Mouse (Mus musculus) lung, embryonic 16.5 days (tissue): ENCODE data around the gene Kcnj4. TPM values are rescaled to one million over a fixed set of nuclear protein-coding genes. Genes with fewer than 3 reads are reported as not detected.
A peak's percentile ranks its signal among the peaks of the same experiment; 100 is the strongest.

Source experiments
- ATAC-seq: fragments of 200-750 bp; cut with Nextera tagmentation; 2 replicates; pipeline ENCODE4 v1.8.0; 2017; ENCODE audit warnings: low read depth, mild to moderate bottlenecking, moderate library complexity
- H3K27ac ChIP-seq: fragments of 300-500 bp; sonication (generic); 2 replicates; pipeline ENCODE4 v1.5.1; 2014; ENCODE audit warnings: mild to moderate bottlenecking, control low read depth, low read length
- H3K27me3 ChIP-seq: fragments of 300-500 bp; sonication (generic); 2 replicates; pipeline ENCODE4 v1.6.1; 2014; ENCODE audit warnings: low read depth, low read length, mixed read lengths; ENCODE audit not compliant: control insufficient read depth, insufficient read depth
- H3K36me3 ChIP-seq: fragments of 300-500 bp; sonication (generic); 2 replicates; pipeline ENCODE4 v1.6.1; 2014; ENCODE audit warnings: low read length; ENCODE audit not compliant: control insufficient read depth, insufficient read depth
- H3K4me1 ChIP-seq: fragments of 300-500 bp; sonication (generic); replicated peaks from 2 replicates; pipeline ENCODE4 v1.6.1; 2014; ENCODE audit warnings: low read length, mixed read lengths; ENCODE audit not compliant: control insufficient read depth, insufficient read depth
- H3K4me2 ChIP-seq: fragments of 300-500 bp; sonication (generic); 2 replicates; pipeline ENCODE4 v1.6.1; 2014; ENCODE audit warnings: low read depth, low read length, control low read depth
- H3K4me3 ChIP-seq: fragments of 300-500 bp; sonication (generic); 2 replicates; pipeline ENCODE4 v1.5.1; 2014; ENCODE audit warnings: mild to moderate bottlenecking, low read length, control low read depth
- H3K9ac ChIP-seq: fragments of 300-500 bp; sonication (generic); 2 replicates; pipeline ENCODE4 v1.6.1; 2014; ENCODE audit warnings: low read length, control low read depth
- H3K9me3 ChIP-seq: fragments of 300-500 bp; sonication (generic); 2 replicates; pipeline ENCODE4 v1.6.1; 2016; ENCODE audit warnings: low read length; ENCODE audit not compliant: control insufficient read depth
- whole genome bisulfite sequencing: fragments of 180-500 bp; shearing (Covaris S2); extraction: QIAGEN DNeasy Blood & Tissue Kit; methylation state at CpG from one replicate; pipeline ENCODE4 v1.1.7; 2014; 5-methylcytosine and 5-hydroxymethylcytosine counted together
- polyA plus RNA-seq: library from polyadenylated mRNA; unstranded; fragments of >200 nt; fragmentation: Nextera tagmentation; extraction: Ambion mirVana; gene quantifications from 2 replicates; pipeline ENCODE4 v1.2.1, GENCODE M21; 2015

The Kcnj4 gene
- polyA plus RNA-seq, 1 experiment from 2014 or later, result not detected

DNA sequence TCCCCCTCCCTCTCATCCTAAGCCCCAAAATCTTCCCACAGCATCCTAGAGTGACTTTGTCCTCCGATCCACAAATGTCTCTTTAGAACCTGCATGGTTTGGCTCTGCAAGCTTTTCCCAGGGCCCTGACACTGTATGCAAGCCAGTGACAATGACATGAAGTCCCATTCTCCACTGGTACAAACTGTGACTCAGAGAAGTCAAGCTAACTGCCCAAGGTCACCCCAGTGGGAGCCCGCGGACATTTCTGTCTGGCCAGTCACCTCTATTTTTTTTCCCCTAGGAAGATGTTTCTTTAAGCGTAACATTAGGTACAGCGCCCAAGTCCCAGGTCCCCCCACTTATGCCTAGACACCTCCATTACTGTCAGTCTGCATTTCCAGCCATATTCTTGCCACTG is 1.6 kb downstream of the Kcnj4 start:
- no peak overlapping the region for H3K4me2 ChIP-seq
- H3K36me3 ChIP-seq, result no peaks in the 10 kb centered on the region
- no peak overlapping the region for H3K4me3 ChIP-seq
- no peak overlapping the region for H3K27ac ChIP-seq
- no peaks in the 10 kb centered on the region for H3K9me3 ChIP-seq
- H3K4me1 ChIP-seq, result peaks cover 10% of the 10 kb centered on the region
- no peak overlapping the region for H3K9ac ChIP-seq
- H3K27me3 ChIP-seq, result peaks cover 56% of the 10 kb centered on the region
- ATAC-seq, result no peak
- 64% methylated on average over 5 of the region's 5 CpGs for WGBS

GRCm38 (mm10) chr15:79502891-79503341 is 2.1 kb downstream of the Kcnj4 start:
- H3K4me1 ChIP-seq, result peaks cover 10% of the 10 kb centered on the region
- H3K9ac ChIP-seq, result no peak overlapping the region
- H3K27me3 ChIP-seq, result peaks cover 52% of the 10 kb centered on the region

DNA sequence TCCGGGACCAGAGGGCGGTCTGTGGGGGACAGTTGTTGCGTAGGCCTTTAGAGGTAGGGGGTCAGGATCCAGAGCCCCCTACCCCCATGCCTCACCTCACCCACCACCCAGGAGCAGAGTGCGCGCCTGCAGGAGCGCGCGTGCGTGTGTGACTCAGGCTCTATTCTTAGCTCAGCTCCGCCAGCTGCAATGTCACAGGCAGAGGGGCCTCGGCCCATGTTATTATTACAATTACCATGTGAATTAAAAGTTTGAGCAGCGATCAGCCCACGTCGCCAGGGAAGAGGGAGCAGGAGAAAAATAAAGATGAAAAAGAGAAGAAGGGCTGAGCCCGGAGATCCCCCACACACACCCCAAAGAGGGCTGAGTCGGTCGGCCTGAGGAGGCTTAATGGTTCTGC is 4.9 kb downstream of the Kcnj4 start:
- Histone ChIP-seq H3K4me2 (no peak overlapping the region), H3K27ac (no peak overlapping the region), H3K4me3 (no peak overlapping the region)

More at GRCm38 (mm10) chr15:79502891-79503341, 2.1 kb downstream of the Kcnj4 start:
- no peaks in the 10 kb centered on the region for H3K36me3 ChIP-seq
- H3K4me2 ChIP-seq, result no peak overlapping the region
- no peak overlapping the region for H3K27ac ChIP-seq
- no peak overlapping the region for H3K4me3 ChIP-seq
- no peaks in the 10 kb centered on the region for H3K9me3 ChIP-seq
- 16% methylated on average over 18 of the region's 18 CpGs for WGBS
- no peak for ATAC-seq

DNA sequence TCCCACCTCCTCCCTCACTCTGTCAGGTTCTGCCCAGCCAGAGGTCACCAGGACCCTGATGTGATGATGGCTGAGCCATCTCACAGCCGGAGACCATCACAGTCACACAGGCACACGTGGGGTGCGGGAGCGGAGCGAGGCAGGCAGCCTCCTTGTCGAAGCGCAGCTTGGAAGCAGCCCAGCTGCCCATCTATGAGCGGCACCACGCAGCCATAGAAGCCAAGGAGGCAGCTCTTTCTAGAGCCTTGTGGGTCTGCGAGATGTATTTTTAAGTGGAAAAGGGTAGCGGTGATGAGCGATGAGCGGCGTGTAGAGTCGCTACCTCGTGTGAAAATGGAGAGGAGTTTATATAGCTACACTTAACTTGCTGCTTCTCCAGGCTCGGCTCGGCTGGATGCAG is 11.5 kb downstream of the Kcnj4 start:
- no peak overlapping the region for H3K4me3 ChIP-seq
- no peak for ATAC-seq

More for the DNA sequence above, 4.9 kb downstream of the Kcnj4 start:
- no peak for ATAC-seq
- Histone ChIP-seq H3K4me1 (peaks cover 4% of the 10 kb centered on the region), H3K27me3 (peaks cover 33% of the 10 kb centered on the region), H3K9me3 (no peaks in the 10 kb centered on the region), H3K36me3 (no peaks in the 10 kb centered on the region), H3K9ac (no peak overlapping the region)
- WGBS, result 74% methylated on average over 17 of the region's 17 CpGs

DNA sequence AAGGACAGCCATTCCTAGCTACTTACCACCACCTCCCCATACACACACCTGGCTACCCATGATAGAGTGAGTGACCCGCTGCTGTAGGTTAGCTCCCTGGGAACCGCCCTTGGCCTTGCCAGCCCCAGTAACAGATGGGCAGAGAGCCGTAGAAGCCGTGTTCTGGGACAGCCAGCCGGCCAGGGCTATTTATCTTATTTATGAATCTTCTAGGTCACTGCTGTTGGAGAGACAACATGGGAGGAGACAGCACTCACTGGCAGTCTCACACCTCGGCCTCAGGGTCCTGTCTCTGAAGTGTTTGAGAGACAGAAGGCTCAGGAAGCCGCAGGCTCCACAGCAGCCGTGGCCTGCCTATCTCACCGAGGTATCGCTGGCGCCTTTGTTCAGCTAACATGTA is 15.6 kb downstream of the Kcnj4 start:
- H3K9me3 ChIP-seq, result no peaks in the 10 kb centered on the region
- no peak overlapping the region for H3K9ac ChIP-seq
- H3K27me3 ChIP-seq, result peaks cover 14% of the 10 kb centered on the region
- no peak for ATAC-seq
- no peak overlapping the region for H3K27ac ChIP-seq
- H3K4me3 ChIP-seq, result no peak overlapping the region
- 45% methylated on average over 11 of the region's 11 CpGs for WGBS
- H3K4me1 ChIP-seq, result no peaks in the 10 kb centered on the region
- no peak overlapping the region for H3K4me2 ChIP-seq
- H3K36me3 ChIP-seq, result no peaks in the 10 kb centered on the region

More for the DNA sequence above, 11.5 kb downstream of the Kcnj4 start:
- Histone ChIP-seq H3K4me2 (no peak overlapping the region), H3K27me3 (peaks cover 14% of the 10 kb centered on the region), H3K9me3 (no peaks in the 10 kb centered on the region), H3K4me1 (no peaks in the 10 kb centered on the region), H3K27ac (no peak overlapping the region), H3K36me3 (no peaks in the 10 kb centered on the region), H3K9ac (no peak overlapping the region)
- 17% methylated on average over 18 of the region's 18 CpGs for WGBS

- WGBS, result 11% methylated on average over 15 of the region's 15 CpGs
- H3K4me3 ChIP-seq, result no peak overlapping the region
- H3K4me2 ChIP-seq, result peak overlapping the region; percentile 32
- no peaks in the 10 kb centered on the region for H3K9me3 ChIP-seq
- no peak overlapping the region for H3K9ac ChIP-seq
- 0 out of 2 replicates have a peak, but pooled peaks have one; percentile 43 for ATAC-seq
- H3K36me3 ChIP-seq, result no peaks in the 10 kb centered on the region
- no peaks in the 10 kb centered on the region for H3K4me1 ChIP-seq
- H3K27me3 ChIP-seq, result peaks cover 4% of the 10 kb centered on the region
- no peak overlapping the region for H3K27ac ChIP-seq
Observed at GRCm38 (mm10) chr15:79481181-79481688, 23.8 kb downstream of the Kcnj4 start.

- no peak overlapping the region for H3K4me2 ChIP-seq
- H3K4me1 ChIP-seq, result no peaks in the 10 kb centered on the region
- no peak overlapping the region for H3K9ac ChIP-seq
- 36% methylated on average over 6 of the region's 6 CpGs for WGBS
- no peak for ATAC-seq
- H3K36me3 ChIP-seq, result no peaks in the 10 kb centered on the region
- H3K27ac ChIP-seq, result no peak overlapping the region
- H3K27me3 ChIP-seq, result peaks cover 4% of the 10 kb centered on the region
- no peak overlapping the region for H3K4me3 ChIP-seq
- no peaks in the 10 kb centered on the region for H3K9me3 ChIP-seq
Observed at GRCm38 (mm10) chr15:79477227-79477626, 27.8 kb downstream of the Kcnj4 start.

DNA sequence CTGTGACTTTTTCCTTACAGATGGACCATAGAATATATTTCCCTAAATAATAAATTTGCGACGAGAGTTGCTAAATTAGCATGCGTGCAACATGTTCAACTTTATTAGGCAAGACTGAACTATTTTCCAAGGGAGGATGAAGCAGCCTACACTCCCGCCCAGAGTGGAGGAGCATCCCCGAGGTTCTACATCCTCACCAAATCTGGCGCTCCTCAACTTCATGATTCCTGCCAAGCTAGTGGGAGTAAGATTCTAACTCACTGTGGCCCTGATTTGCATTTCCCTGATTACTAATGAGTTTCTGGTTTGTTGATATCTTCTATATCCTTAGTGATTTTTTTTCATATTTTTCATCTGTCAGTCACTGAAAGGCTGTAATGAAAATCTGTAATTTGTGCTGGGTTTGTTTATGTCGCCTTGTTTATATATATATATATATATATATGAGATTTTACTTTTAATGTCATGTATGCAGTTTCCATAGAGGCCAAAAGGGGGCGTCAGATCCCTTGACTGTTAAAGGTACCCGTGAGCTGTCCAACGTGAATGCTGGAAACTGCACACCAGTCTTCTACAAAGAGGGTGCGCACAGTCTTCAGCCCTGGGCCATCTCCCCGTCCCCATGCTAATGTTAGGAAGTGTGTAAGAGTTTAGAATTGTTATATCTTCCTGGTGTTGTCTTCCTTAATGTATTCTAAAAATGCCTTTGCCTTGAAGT is 31.2 kb downstream of the Kcnj4 start:
- no peaks in the 10 kb centered on the region for H3K4me1 ChIP-seq
- no peaks in the 10 kb centered on the region for H3K27me3 ChIP-seq
- H3K36me3 ChIP-seq, result no peaks in the 10 kb centered on the region
- H3K27ac ChIP-seq, result no peak overlapping the region
- ATAC-seq, result no peak
- H3K4me3 ChIP-seq, result no peak overlapping the region
- H3K4me2 ChIP-seq, result no peak overlapping the region
- WGBS, result 51% methylated on average over 12 of the region's 12 CpGs
- H3K9ac ChIP-seq, result no peak overlapping the region
- H3K9me3 ChIP-seq, result no peaks in the 10 kb centered on the region

DNA sequence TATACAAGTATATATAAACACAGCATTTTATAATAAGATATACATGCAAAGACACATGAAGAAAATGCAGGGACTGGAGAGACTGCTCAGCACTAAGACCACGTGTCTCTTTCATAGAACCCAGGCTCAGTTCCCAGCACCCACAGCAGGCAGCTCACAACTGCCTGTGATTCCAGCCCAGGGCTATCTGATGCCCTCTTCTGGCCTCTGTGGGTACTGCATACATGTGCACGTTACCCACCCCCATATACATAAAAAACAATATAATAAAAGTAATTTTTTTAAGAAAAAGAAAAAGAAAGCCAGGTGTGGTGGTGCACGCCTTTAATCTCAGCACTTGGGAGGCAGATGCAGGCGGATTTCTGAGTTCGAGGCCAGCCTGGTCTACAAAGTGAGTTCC is 32.0 kb downstream of the Kcnj4 start:
- WGBS, result 80% methylated on average over 5 of the region's 5 CpGs
- Histone ChIP-seq H3K9me3 (no peaks in the 10 kb centered on the region), H3K4me3 (no peak overlapping the region), H3K9ac (no peak overlapping the region), H3K36me3 (no peaks in the 10 kb centered on the region), H3K4me2 (no peak overlapping the region), H3K27ac (no peak overlapping the region), H3K4me1 (no peaks in the 10 kb centered on the region), H3K27me3 (no peaks in the 10 kb centered on the region)
- no peak for ATAC-seq
